Mouse (Mus musculus) embryo, embryonic 11 days (tissue): ENCODE data around the gene Prr5.
A peak's percentile ranks its signal among the peaks of the same experiment; 100 is the strongest.
"Not testable (repeated sequence)": the region's sequence is repeated elsewhere in the genome, so short reads cannot be mapped to it uniquely, and the experiment has no call there.

Experiments used
- DNase-seq: peaks from one replicate; pipeline ENCODE4 v3.0.0-alpha.2; 2015

Prr5 gene

GRCm38 (mm10) chr15:84715132-84715531 lies 45.7 kb downstream of the Prr5 start:
- DNase-seq = no peak

- not testable (repeated sequence) for DNase-seq
Measured at GRCm38 (mm10) chr15:84717570-84718270, 48.3 kb downstream of the Prr5 start.

GRCm38 (mm10) chr15:84718785-84719184 lies 49.4 kb downstream of the Prr5 start:
- no peak for DNase-seq

GRCm38 (mm10) chr15:84719791-84720190 lies 50.4 kb downstream of the Prr5 start, which contains the start of gene Arhgap8:
Gene Arhgap8, plus strand, starts transcription at chr15:84720052.
- peak; percentile 52 for DNase-seq

- DNase-seq = peak; percentile 73
Measured at GRCm38 (mm10) chr15:84720291-84721204, 51.1 kb downstream of the Prr5 start.

GRCm38 (mm10) chr15:84723656-84724055 lies 54.2 kb downstream of the Prr5 start:
- DNase-seq = not testable (repeated sequence)

- peak; percentile 33 for DNase-seq
Measured at GRCm38 (mm10) chr15:84724199-84724598, 54.8 kb downstream of the Prr5 start.

- DNase-seq = no peak
Measured at GRCm38 (mm10) chr15:84729685-84730084, 60.3 kb downstream of the Prr5 start.

- no peak for DNase-seq
Measured at GRCm38 (mm10) chr15:84730893-84731292, 61.5 kb downstream of the Prr5 start.

- DNase-seq = no peak
Measured at GRCm38 (mm10) chr15:84731676-84732424, 62.4 kb downstream of the Prr5 start.

- DNase-seq = no peak
Measured at GRCm38 (mm10) chr15:84732425-84732749, 63.0 kb downstream of the Prr5 start.

- DNase-seq = no peak
Measured at GRCm38 (mm10) chr15:84736346-84736993, 67.0 kb downstream of the Prr5 start.

GRCm38 (mm10) chr15:84736994-84737346 lies 67.5 kb downstream of the Prr5 start:
- DNase-seq = no peak

- no peak for DNase-seq
Measured at GRCm38 (mm10) chr15:84738246-84738645, 68.8 kb downstream of the Prr5 start.

GRCm38 (mm10) chr15:84741573-84741972 lies 72.2 kb downstream of the Prr5 start:
- no peak for DNase-seq

- DNase-seq = no peak
Measured at GRCm38 (mm10) chr15:84743347-84743746, 73.9 kb downstream of the Prr5 start.

- no peak for DNase-seq
Measured at GRCm38 (mm10) chr15:84744308-84744707, 74.9 kb downstream of the Prr5 start.

GRCm38 (mm10) chr15:84745831-84746230 lies 76.4 kb downstream of the Prr5 start:
- DNase-seq = no peak
